Mouse (Mus musculus): ENCODE data around the gene Dock2. TPM values are rescaled to one million over a fixed set of nuclear protein-coding genes. Genes with fewer than 3 reads are reported as not detected.

The Dock2 gene
- polyA plus RNA-seq, 1 experiment, result not detected

GRCm38 (mm10) chr11:34398555-34398954 lies 385.1 kb downstream of the Dock2 start:
- no peaks in the 10 kb centered on the region for H3K36me3 ChIP-seq (ENCODE audit: control insufficient read depth, insufficient read depth, low read length, poor library complexity, severe bottlenecking)
- H3K27ac ChIP-seq (ENCODE audit: insufficient read depth, low read length), result no peak overlapping the region
- no peaks in the 10 kb centered on the region for H3K4me1 ChIP-seq (ENCODE audit: control insufficient read depth, insufficient read depth, low read length)
- no peaks in the 10 kb centered on the region for H3K9me3 ChIP-seq (replicated peaks; ENCODE audit: control insufficient read depth, insufficient read depth, low read length, poor library complexity, severe bottlenecking)
- TF ChIP-seq EP300 (IDR thresholded peaks at IDR 0.05; ENCODE audit: insufficient read depth, low read depth, low read length) (no peak), CTCF (IDR thresholded peaks at IDR 0.05; ENCODE audit: low read depth, low read length) (no peak), POLR2A (IDR thresholded peaks at IDR 0.05; ENCODE audit: insufficient read depth, low read length) (no peak)
- no peak overlapping the region for H3K4me3 ChIP-seq (ENCODE audit: low read depth, low read length)
- H3K27me3 ChIP-seq (ENCODE audit: control insufficient read depth, insufficient read depth, low read length, poor library complexity, severe bottlenecking), result no peaks in the 10 kb centered on the region
- H3K9ac ChIP-seq (ENCODE audit: low read depth, poor library complexity, severe bottlenecking), result no peak overlapping the region

GRCm38 (mm10) chr11:34397661-34398060 lies 386.0 kb downstream of the Dock2 start:
- Histone ChIP-seq H3K9me3 (replicated peaks; ENCODE audit: control insufficient read depth, insufficient read depth, low read length, poor library complexity, severe bottlenecking) (no peaks in the 10 kb centered on the region), H3K27me3 (ENCODE audit: control insufficient read depth, insufficient read depth, low read length, poor library complexity, severe bottlenecking) (no peaks in the 10 kb centered on the region), H3K4me1 (ENCODE audit: control insufficient read depth, insufficient read depth, low read length) (no peaks in the 10 kb centered on the region), H3K9ac (ENCODE audit: low read depth, poor library complexity, severe bottlenecking) (no peak overlapping the region), H3K4me3 (ENCODE audit: low read depth, low read length) (no peak overlapping the region), H3K27ac (ENCODE audit: insufficient read depth, low read length) (no peak overlapping the region), H3K36me3 (ENCODE audit: control insufficient read depth, insufficient read depth, low read length, poor library complexity, severe bottlenecking) (no peaks in the 10 kb centered on the region)
- TF ChIP-seq POLR2A (IDR thresholded peaks at IDR 0.05; ENCODE audit: insufficient read depth, low read length), result no peak
- no peak for TF ChIP-seq CTCF (IDR thresholded peaks at IDR 0.05; ENCODE audit: low read depth, low read length)
- TF ChIP-seq EP300 (IDR thresholded peaks at IDR 0.05; ENCODE audit: insufficient read depth, low read depth, low read length), result no peak

- TF ChIP-seq CTCF (IDR thresholded peaks at IDR 0.05; ENCODE audit: low read depth, low read length) (no peak), POLR2A (IDR thresholded peaks at IDR 0.05; ENCODE audit: insufficient read depth, low read length) (no peak), EP300 (IDR thresholded peaks at IDR 0.05; ENCODE audit: insufficient read depth, low read depth, low read length) (no peak)
- Histone ChIP-seq H3K9ac (ENCODE audit: low read depth, poor library complexity, severe bottlenecking) (no peak overlapping the region), H3K4me3 (ENCODE audit: low read depth, low read length) (no peak overlapping the region), H3K27me3 (ENCODE audit: control insufficient read depth, insufficient read depth, low read length, poor library complexity, severe bottlenecking) (no peaks in the 10 kb centered on the region; the same call in 1 of the 2 replicates), H3K36me3 (ENCODE audit: control insufficient read depth, insufficient read depth, low read length, poor library complexity, severe bottlenecking) (no peaks in the 10 kb centered on the region), H3K9me3 (replicated peaks; ENCODE audit: control insufficient read depth, insufficient read depth, low read length, poor library complexity, severe bottlenecking) (no peaks in the 10 kb centered on the region), H3K4me1 (ENCODE audit: control insufficient read depth, insufficient read depth, low read length) (no peaks in the 10 kb centered on the region), H3K27ac (ENCODE audit: insufficient read depth, low read length) (no peak overlapping the region)
Observed at GRCm38 (mm10) chr11:34395802-34396201, 387.9 kb downstream of the Dock2 start.

GRCm38 (mm10) chr11:34392105-34392504 lies 391.6 kb downstream of the Dock2 start:
- Histone ChIP-seq H3K27me3 (ENCODE audit: control insufficient read depth, insufficient read depth, low read length, poor library complexity, severe bottlenecking) (no peaks in the 10 kb centered on the region; the same call in 1 of the 2 replicates), H3K27ac (ENCODE audit: insufficient read depth, low read length) (no peak overlapping the region), H3K9ac (ENCODE audit: low read depth, poor library complexity, severe bottlenecking) (no peak overlapping the region), H3K4me3 (ENCODE audit: low read depth, low read length) (no peak overlapping the region), H3K36me3 (ENCODE audit: control insufficient read depth, insufficient read depth, low read length, poor library complexity, severe bottlenecking) (no peaks in the 10 kb centered on the region), H3K4me1 (ENCODE audit: control insufficient read depth, insufficient read depth, low read length) (no peaks in the 10 kb centered on the region), H3K9me3 (replicated peaks; ENCODE audit: control insufficient read depth, insufficient read depth, low read length, poor library complexity, severe bottlenecking) (no peaks in the 10 kb centered on the region)
- TF ChIP-seq POLR2A (IDR thresholded peaks at IDR 0.05; ENCODE audit: insufficient read depth, low read length) (no peak), EP300 (IDR thresholded peaks at IDR 0.05; ENCODE audit: insufficient read depth, low read depth, low read length) (no peak), CTCF (IDR thresholded peaks at IDR 0.05; ENCODE audit: low read depth, low read length) (no peak)

- H3K27ac ChIP-seq (ENCODE audit: insufficient read depth, low read length), result no peak overlapping the region
- no peak overlapping the region for H3K9ac ChIP-seq (ENCODE audit: low read depth, poor library complexity, severe bottlenecking)
- H3K4me1 ChIP-seq (ENCODE audit: control insufficient read depth, insufficient read depth, low read length), result no peaks in the 10 kb centered on the region
- H3K9me3 ChIP-seq (replicated peaks; ENCODE audit: control insufficient read depth, insufficient read depth, low read length, poor library complexity, severe bottlenecking), result no peaks in the 10 kb centered on the region
- no peaks in the 10 kb centered on the region; the same call in 1 of the 2 replicates for H3K27me3 ChIP-seq (ENCODE audit: control insufficient read depth, insufficient read depth, low read length, poor library complexity, severe bottlenecking)
- no peak overlapping the region for H3K4me3 ChIP-seq (ENCODE audit: low read depth, low read length)
- TF ChIP-seq EP300 (IDR thresholded peaks at IDR 0.05; ENCODE audit: insufficient read depth, low read depth, low read length) (no peak), CTCF (IDR thresholded peaks at IDR 0.05; ENCODE audit: low read depth, low read length) (no peak), POLR2A (IDR thresholded peaks at IDR 0.05; ENCODE audit: insufficient read depth, low read length) (no peak)
- H3K36me3 ChIP-seq (ENCODE audit: control insufficient read depth, insufficient read depth, low read length, poor library complexity, severe bottlenecking), result no peaks in the 10 kb centered on the region
Observed at GRCm38 (mm10) chr11:34389261-34390116, 394.2 kb downstream of the Dock2 start.

GRCm38 (mm10) chr11:34385001-34385688 lies 398.5 kb downstream of the Dock2 start:
- Histone ChIP-seq H3K27ac (ENCODE audit: insufficient read depth, low read length) (no peak overlapping the region), H3K36me3 (ENCODE audit: control insufficient read depth, insufficient read depth, low read length, poor library complexity, severe bottlenecking) (no peaks in the 10 kb centered on the region), H3K9me3 (replicated peaks; ENCODE audit: control insufficient read depth, insufficient read depth, low read length, poor library complexity, severe bottlenecking) (no peaks in the 10 kb centered on the region), H3K4me3 (ENCODE audit: low read depth, low read length) (no peak overlapping the region), H3K27me3 (ENCODE audit: control insufficient read depth, insufficient read depth, low read length, poor library complexity, severe bottlenecking) (no peaks in the 10 kb centered on the region), H3K9ac (ENCODE audit: low read depth, poor library complexity, severe bottlenecking) (no peak overlapping the region), H3K4me1 (ENCODE audit: control insufficient read depth, insufficient read depth, low read length) (no peaks in the 10 kb centered on the region)
- no peak for TF ChIP-seq POLR2A (IDR thresholded peaks at IDR 0.05; ENCODE audit: insufficient read depth, low read length)
- TF ChIP-seq EP300 (IDR thresholded peaks at IDR 0.05; ENCODE audit: insufficient read depth, low read depth, low read length), result no peak
- TF ChIP-seq CTCF (IDR thresholded peaks at IDR 0.05; ENCODE audit: low read depth, low read length), result no peak
